Mouse (Mus musculus) liver, adult 2 months (tissue): ENCODE data around the gene Tmeff2. TPM values are rescaled to one million over a fixed set of nuclear protein-coding genes. Genes with fewer than 3 reads are reported as not detected.

Source experiments
- DNase-seq: peaks from one replicate; pipeline ENCODE4 v3.0.0-alpha.2; 2011; ENCODE audit warnings: low read depth, low spot score; ENCODE audit errors: extremely low read depth
- H3K27ac ChIP-seq: fragments of 200-500 bp; replicated peaks from 2 replicates; pipeline ENCODE4 v1.5.1; 2012; ENCODE audit warnings: low read depth, mild to moderate bottlenecking, control low read depth, inconsistent platforms, low read length; ENCODE audit not compliant: insufficient read depth
- H3K27me3 ChIP-seq: fragments of 200-500 bp; 2 replicates; pipeline ENCODE4 v1.6.1; 2012; ENCODE audit warnings: mild to moderate bottlenecking, moderate library complexity, low read length, inconsistent platforms; ENCODE audit not compliant: control insufficient read depth, insufficient read depth
- H3K36me3 ChIP-seq: fragments of 200-500 bp; 2 replicates; pipeline ENCODE4 v1.6.1; 2012; ENCODE audit warnings: low read length, inconsistent platforms; ENCODE audit not compliant: control insufficient read depth, insufficient read depth
- H3K4me1 ChIP-seq: fragments of 200-500 bp; 2 replicates; pipeline ENCODE4 v1.6.1; 2011; ENCODE audit warnings: low read length; ENCODE audit not compliant: control insufficient read depth, insufficient read depth
- H3K4me3 ChIP-seq: fragments of 200-500 bp; 2 replicates; pipeline ENCODE4 v1.5.1; 2011; ENCODE audit warnings: low read depth, mild to moderate bottlenecking, control low read depth, low read length, moderate library complexity; ENCODE audit not compliant: insufficient read depth
- H3K79me2 ChIP-seq: fragments of 200-500 bp; 2 replicates; pipeline ENCODE4 v1.6.1; 2012; ENCODE audit warnings: inconsistent platforms, mild to moderate bottlenecking, low read length, moderate library complexity; ENCODE audit not compliant: control insufficient read depth, insufficient read depth
- H3K9ac ChIP-seq: fragments of 200-500 bp; 2 replicates; pipeline ENCODE4 v1.6.1; 2012; ENCODE audit warnings: low read depth, mild to moderate bottlenecking, control low read depth, inconsistent platforms, low read length
- CTCF ChIP-seq: fragments of 200-500 bp; IDR thresholded peaks from 2 replicates; pipeline ENCODE4 v1.5.1; 2011; ENCODE audit warnings: low read depth, low read length, control low read depth
- POLR2A ChIP-seq: fragments of 200-500 bp; IDR thresholded peaks from 2 replicates; pipeline ENCODE4 v1.6.1; 2011; ENCODE audit warnings: low read length, control low read depth; ENCODE audit not compliant: insufficient read depth; ENCODE audit errors: extremely low read depth
- WGBS: fragments of 180-500 bp; shearing (Covaris S2); methylation state at CpG from one replicate; pipeline ENCODE4 v1.1.7; 2018; 5-methylcytosine and 5-hydroxymethylcytosine counted together
- polyA plus RNA-seq: library from polyadenylated mRNA; depleted of rRNA; stranded (reverse); fragments of >200 nt; gene quantifications from 2 replicates; pipeline ENCODE4 v1.2.3, GENCODE M21; 2012
- total RNA-seq: library from RNA; depleted of rRNA; stranded (reverse); fragments of >200 nt; gene quantifications from 2 replicates; pipeline ENCODE4 v1.2.3, GENCODE M21; 2014

Gene Tmeff2
- total and polyA plus RNA-seq, 2 experiments: 0.09 TPM; not detected in 1

- H3K4me1 ChIP-seq: no peaks in the 10 kb centered on the region
- no peaks in the 10 kb centered on the region for H3K27me3 ChIP-seq
- no peaks in the 10 kb centered on the region for H3K36me3 ChIP-seq
- no peak for DNase-seq
- H3K4me3 ChIP-seq: no peak overlapping the region
- H3K27ac ChIP-seq: no peak overlapping the region
- 91% methylated on average over 2 of the region's 2 CpGs for WGBS
- no peaks in the 10 kb centered on the region for H3K79me2 ChIP-seq
- H3K9ac ChIP-seq: no peak overlapping the region
- no peak for TF ChIP-seq POLR2A
- no peak for TF ChIP-seq CTCF
These were observed 217.4 kb downstream of the Tmeff2 start for GRCm38 (mm10) chr1:51117830-51118229.

GRCm38 (mm10) chr1:51125671-51126424 lies 225.4 kb downstream of the Tmeff2 start:
- Histone ChIP-seq H3K79me2 (no peaks in the 10 kb centered on the region), H3K36me3 (no peaks in the 10 kb centered on the region), H3K27ac (no peak overlapping the region), H3K4me1 (no peaks in the 10 kb centered on the region), H3K9ac (no peak overlapping the region), H3K27me3 (no peaks in the 10 kb centered on the region), H3K4me3 (no peak overlapping the region)
- no peak for TF ChIP-seq CTCF
- TF ChIP-seq POLR2A: no peak
- DNase-seq: no peak
- WGBS: 80% methylated on average over 10 of the region's 10 CpGs

GRCm38 (mm10) chr1:51126425-51126765 lies 225.9 kb downstream of the Tmeff2 start:
- H3K4me1 ChIP-seq: no peaks in the 10 kb centered on the region
- WGBS: 81% methylated on average over 5 of the region's 5 CpGs
- no peak overlapping the region for H3K27ac ChIP-seq
- no peak for TF ChIP-seq CTCF
- TF ChIP-seq POLR2A: no peak
- no peaks in the 10 kb centered on the region for H3K79me2 ChIP-seq
- no peaks in the 10 kb centered on the region for H3K36me3 ChIP-seq
- H3K27me3 ChIP-seq: no peaks in the 10 kb centered on the region
- no peak for DNase-seq
- no peak overlapping the region for H3K4me3 ChIP-seq
- no peak overlapping the region for H3K9ac ChIP-seq

- no peak for TF ChIP-seq CTCF
- no peak for TF ChIP-seq POLR2A
- H3K27ac ChIP-seq: no peak overlapping the region
These were observed 236.3 kb downstream of the Tmeff2 start for GRCm38 (mm10) chr1:51136792-51137191.

GRCm38 (mm10) chr1:51139605-51140004 lies 239.2 kb downstream of the Tmeff2 start:
- no peak for TF ChIP-seq POLR2A
- TF ChIP-seq CTCF: no peak
- Histone ChIP-seq H3K27ac (no peak overlapping the region), H3K4me3 (no peak overlapping the region), H3K27me3 (no peaks in the 10 kb centered on the region), H3K9ac (no peak overlapping the region), H3K4me1 (no peaks in the 10 kb centered on the region), H3K79me2 (no peaks in the 10 kb centered on the region), H3K36me3 (no peaks in the 10 kb centered on the region)
- DNase-seq: no peak
- WGBS: 86% methylated on average over 10 of the region's 10 CpGs

More at GRCm38 (mm10) chr1:51136792-51137191, 236.3 kb downstream of the Tmeff2 start:
- DNase-seq: peak; percentile 5
- Histone ChIP-seq H3K36me3 (no peaks in the 10 kb centered on the region), H3K4me1 (no peaks in the 10 kb centered on the region), H3K4me3 (no peak overlapping the region), H3K79me2 (no peaks in the 10 kb centered on the region), H3K27me3 (no peaks in the 10 kb centered on the region), H3K9ac (no peak overlapping the region)
- WGBS: 71% methylated on average over 2 of the region's 2 CpGs

- no peak overlapping the region for H3K4me3 ChIP-seq
- no peaks in the 10 kb centered on the region for H3K4me1 ChIP-seq
- H3K79me2 ChIP-seq: no peaks in the 10 kb centered on the region
- no peaks in the 10 kb centered on the region for H3K36me3 ChIP-seq
- DNase-seq: no peak
- 70% methylated on average over 1 of the region's 1 CpGs for WGBS
- H3K9ac ChIP-seq: no peak overlapping the region
- no peaks in the 10 kb centered on the region for H3K27me3 ChIP-seq
- TF ChIP-seq CTCF: no peak
- no peak overlapping the region for H3K27ac ChIP-seq
These were observed 240.9 kb downstream of the Tmeff2 start for GRCm38 (mm10) chr1:51141381-51141780.
